Mouse (Mus musculus): ENCODE measurements around the gene Exosc8. TPM values are rescaled to one million over a fixed set of nuclear protein-coding genes. Genes with fewer than 3 reads are reported as not detected.

Exosc8 gene
- polyA plus RNA-seq, 1 experiment from 2014 or later = 119 TPM

GRCm38 (mm10) chr3:54692202-54693055 is 42.8 kb downstream of the Exosc8 start, which contains the start of gene Supt20:
Gene Supt20, plus strand, starts transcription at chr3:54692807.
- Histone ChIP-seq H3K27me3 (ENCODE audit: control insufficient read depth, insufficient read depth, low read depth, low read length) (no peaks in the 10 kb centered on the region), H3K4me3 (ENCODE audit: low read length) (peak within 1 kb of the TSS; percentile 84), H3K9ac (ENCODE audit: low read length) (peak within 1 kb of the TSS; percentile 85), H3K27ac (ENCODE audit: low read length) (peak within 1 kb of the TSS; percentile 92), H3K9me3 (ENCODE audit: control insufficient read depth, low read length) (no peaks in the 10 kb centered on the region), H3K4me1 (replicated peaks; ENCODE audit: control insufficient read depth, insufficient read depth, low read length) (peaks cover 6% of the 10 kb centered on the region; the same call in 1 of the 2 replicates), H3K36me3 (ENCODE audit: control insufficient read depth, insufficient read depth, low read length) (peaks cover 8% of the 10 kb centered on the region; the same call in 1 of the 2 replicates), H3K4me2 (ENCODE audit: low read depth, low read length) (peak within 1 kb of the TSS; percentile 93)
- ATAC-seq (ENCODE audit: low read depth) = peak; percentile 99
- under 1% methylated on average over 65 of the region's 65 CpGs for WGBS

- Histone ChIP-seq H3K27me3 (ENCODE audit: control insufficient read depth, insufficient read depth, low read depth, low read length) (no peaks in the 10 kb centered on the region), H3K4me3 (ENCODE audit: low read length) (no peak overlapping the region), H3K9ac (ENCODE audit: low read length) (no peak overlapping the region), H3K4me1 (replicated peaks; ENCODE audit: control insufficient read depth, insufficient read depth, low read length) (no peaks in the 10 kb centered on the region), H3K36me3 (ENCODE audit: control insufficient read depth, insufficient read depth, low read length) (no peaks in the 10 kb centered on the region), H3K4me2 (ENCODE audit: low read depth, low read length) (no peak overlapping the region), H3K27ac (ENCODE audit: low read length) (no peak overlapping the region), H3K9me3 (ENCODE audit: control insufficient read depth, low read length) (no peaks in the 10 kb centered on the region)
- ATAC-seq (ENCODE audit: low read depth) = no peak
- 31% methylated on average over 2 of the region's 2 CpGs for WGBS
These were observed 46.1 kb downstream of the Exosc8 start for GRCm38 (mm10) chr3:54689091-54689490.

GRCm38 (mm10) chr3:54687245-54687644 is 47.9 kb downstream of the Exosc8 start:
- H3K4me1 ChIP-seq (replicated peaks; ENCODE audit: control insufficient read depth, insufficient read depth, low read length) = no peaks in the 10 kb centered on the region
- H3K27me3 ChIP-seq (ENCODE audit: control insufficient read depth, insufficient read depth, low read depth, low read length) = no peaks in the 10 kb centered on the region; the same call in 1 of the 2 replicates
- no peak overlapping the region for H3K9ac ChIP-seq (ENCODE audit: low read length)
- no peak for ATAC-seq (ENCODE audit: low read depth)
- H3K36me3 ChIP-seq (ENCODE audit: control insufficient read depth, insufficient read depth, low read length) = no peaks in the 10 kb centered on the region
- H3K27ac ChIP-seq (ENCODE audit: low read length) = no peak overlapping the region
- no peaks in the 10 kb centered on the region for H3K9me3 ChIP-seq (ENCODE audit: control insufficient read depth, low read length)
- no peak overlapping the region for H3K4me3 ChIP-seq (ENCODE audit: low read length)
- WGBS = 46% methylated on average over 2 of the region's 2 CpGs
- H3K4me2 ChIP-seq (ENCODE audit: low read depth, low read length) = no peak overlapping the region

GRCm38 (mm10) chr3:54685202-54685601 is 50.0 kb downstream of the Exosc8 start:
- H3K36me3 ChIP-seq (ENCODE audit: control insufficient read depth, insufficient read depth, low read length) = no peaks in the 10 kb centered on the region
- no peak overlapping the region for H3K4me3 ChIP-seq (ENCODE audit: low read length)
- H3K9me3 ChIP-seq (ENCODE audit: control insufficient read depth, low read length) = no peaks in the 10 kb centered on the region
- H3K4me2 ChIP-seq (ENCODE audit: low read depth, low read length) = no peak overlapping the region
- 87% methylated on average over 3 of the region's 3 CpGs for WGBS
- ATAC-seq (ENCODE audit: low read depth) = no peak
- no peaks in the 10 kb centered on the region for H3K4me1 ChIP-seq (replicated peaks; ENCODE audit: control insufficient read depth, insufficient read depth, low read length)
- no peak overlapping the region for H3K27ac ChIP-seq (ENCODE audit: low read length)
- no peaks in the 10 kb centered on the region; the same call in 1 of the 2 replicates for H3K27me3 ChIP-seq (ENCODE audit: control insufficient read depth, insufficient read depth, low read depth, low read length)
- H3K9ac ChIP-seq (ENCODE audit: low read length) = no peak overlapping the region

- Histone ChIP-seq H3K9me3 (ENCODE audit: control insufficient read depth, low read length) (no peaks in the 10 kb centered on the region), H3K27ac (ENCODE audit: low read length) (no peak overlapping the region), H3K9ac (ENCODE audit: low read length) (no peak overlapping the region), H3K4me1 (replicated peaks; ENCODE audit: control insufficient read depth, insufficient read depth, low read length) (no peaks in the 10 kb centered on the region), H3K27me3 (ENCODE audit: control insufficient read depth, insufficient read depth, low read depth, low read length) (no peaks in the 10 kb centered on the region; the same call in 1 of the 2 replicates), H3K4me3 (ENCODE audit: low read length) (no peak overlapping the region), H3K36me3 (ENCODE audit: control insufficient read depth, insufficient read depth, low read length) (no peaks in the 10 kb centered on the region), H3K4me2 (ENCODE audit: low read depth, low read length) (no peak overlapping the region)
- 47% methylated on average over 6 of the region's 6 CpGs for WGBS
- ATAC-seq (ENCODE audit: low read depth) = no peak
These were observed 53.6 kb downstream of the Exosc8 start for GRCm38 (mm10) chr3:54681310-54682204.

Other genes with a start within 250 kb of the Exosc8 start
- gene Supt20, start 42.6 kb downstream of the Exosc8 start, polyA plus RNA-seq (2015; fragmentation: Nextera tagmentation; extraction: Ambion mirVana) = 97.1 and 98.8 TPM in 2 replicates
- gene Gm21958, start 21.0 kb downstream of the Exosc8 start, polyA plus RNA-seq (2015; fragmentation: Nextera tagmentation; extraction: Ambion mirVana) = 0.67 TPM in 1 of 2 replicates, not detected in the other
- gene Alg5, start 146 bp upstream of the Exosc8 start, polyA plus RNA-seq (2015; fragmentation: Nextera tagmentation; extraction: Ambion mirVana) = 50.5 and 51.9 TPM in 2 replicates
- gene Smad9, start 20.2 kb upstream of the Exosc8 start, polyA plus RNA-seq (2015; fragmentation: Nextera tagmentation; extraction: Ambion mirVana) = 1.8 and 2.4 TPM in 2 replicates
- gene Rfxap, start 72.4 kb upstream of the Exosc8 start, polyA plus RNA-seq (2015; fragmentation: Nextera tagmentation; extraction: Ambion mirVana) = 25.4 and 26.2 TPM in 2 replicates
- gene Sertm1, start 180.5 kb upstream of the Exosc8 start, polyA plus RNA-seq (2015; fragmentation: Nextera tagmentation; extraction: Ambion mirVana) = not detected in 2 replicates